Mouse (Mus musculus): ENCODE data around the gene Rpap3.

DNA sequence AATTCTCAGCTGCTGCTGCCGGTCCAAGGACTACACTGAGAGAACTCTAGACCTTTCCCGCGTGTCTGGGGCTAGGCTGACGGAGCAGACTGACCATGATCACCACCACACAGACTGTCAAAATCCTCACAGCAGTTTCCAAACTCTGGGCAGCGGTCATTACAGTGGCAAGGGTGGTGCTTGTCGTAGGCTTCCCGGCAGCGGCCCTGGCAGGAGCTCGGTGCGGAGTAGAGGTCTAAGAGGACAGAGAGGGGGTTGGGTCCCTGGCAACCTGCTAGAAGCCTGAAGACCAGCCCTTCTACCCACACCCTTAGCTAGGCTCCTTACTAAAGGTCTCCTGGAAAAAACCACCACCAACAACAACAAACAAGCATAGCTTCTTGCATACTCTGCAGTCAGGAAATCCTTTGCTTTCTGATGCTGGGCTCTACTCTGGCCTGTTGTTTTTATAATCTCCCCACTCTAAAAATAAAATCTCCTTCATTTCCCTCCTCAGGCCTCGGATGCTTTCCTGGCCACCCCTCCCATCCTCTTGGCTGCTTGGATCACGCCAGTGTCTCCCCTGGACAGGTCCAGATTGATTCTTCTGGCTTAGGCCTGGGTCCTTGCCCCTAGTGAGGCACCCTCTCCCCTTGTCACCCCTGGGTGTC lies 14.5 kb upstream of the Rpap3 start:
- TF ChIP-seq ZC3H11A (IDR thresholded peaks at IDR 0.05; ENCODE audit: borderline replicate concordance, low read depth, low read length): no peak
- no peak for TF ChIP-seq MAFK (IDR thresholded peaks at IDR 0.05; ENCODE audit: insufficient read depth, low read depth, low read length)
- no peak for TF ChIP-seq ZNF384 (IDR thresholded peaks at IDR 0.05; ENCODE audit: low read depth, low read length)

Measured in ES-E14 (cell line).